Mouse (Mus musculus): ENCODE data around the gene Atrip.

Atrip gene

DNA sequence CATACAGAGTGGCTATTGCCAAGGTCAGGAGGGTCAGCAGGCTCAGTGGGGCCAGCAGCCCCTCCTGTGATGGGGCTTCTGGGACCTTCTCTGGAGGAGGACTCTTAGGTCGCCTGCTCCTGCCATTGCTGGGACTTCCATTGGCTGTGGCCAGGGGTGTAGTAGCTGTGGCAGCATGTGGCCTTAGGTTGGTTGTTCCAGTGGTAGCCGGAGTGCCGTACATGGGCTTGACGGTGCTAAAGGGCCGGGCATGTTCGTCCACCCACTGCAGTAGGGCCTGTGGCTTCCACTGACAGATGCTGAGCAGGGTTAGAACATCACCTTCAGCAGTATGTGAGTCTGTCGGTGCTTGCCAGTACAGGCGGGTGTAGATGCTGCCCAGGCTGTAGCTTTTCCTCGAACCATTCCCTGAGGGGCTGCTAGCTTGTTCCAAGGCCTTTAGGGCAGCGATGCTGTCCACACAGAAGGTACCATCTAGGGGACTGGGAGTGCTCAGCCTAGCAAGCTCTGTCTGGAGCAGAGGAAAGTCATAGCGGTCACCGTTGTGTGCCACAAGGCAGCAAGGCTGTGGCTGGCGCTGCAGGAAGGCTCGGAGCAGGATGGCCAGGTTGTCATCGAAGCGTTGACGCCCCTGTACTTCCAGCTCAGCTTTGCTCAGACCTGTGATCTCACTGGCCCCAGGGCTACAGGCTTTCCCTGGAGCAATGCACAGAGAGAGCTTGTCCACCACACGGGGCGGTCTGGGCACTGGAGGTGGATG, 15.7 kb downstream of the Atrip start:
- DNase-seq (ENCODE audit: low spot score in 2 of 2), result peak in 1 of 2 experiments; percentile 28

DNA sequence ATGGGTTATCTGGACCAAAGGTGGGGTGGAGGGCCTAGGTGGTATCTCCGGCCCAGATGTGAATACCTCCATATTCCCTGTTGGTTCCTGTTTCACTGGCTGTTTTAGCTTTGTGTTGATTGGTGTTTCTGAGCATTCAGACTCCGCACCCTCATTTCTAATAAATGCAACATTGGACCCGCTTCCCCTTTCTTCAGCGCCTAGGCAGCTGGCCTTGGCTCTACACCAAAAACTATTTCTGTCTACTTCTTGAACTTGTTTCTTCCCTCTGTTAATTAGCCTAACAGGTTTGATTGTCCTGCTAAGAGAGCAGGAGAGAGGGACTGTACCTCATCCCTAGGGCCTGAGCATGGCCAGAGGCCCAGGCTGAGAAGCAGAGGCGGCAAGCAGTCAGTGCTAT, 16.4 kb downstream of the Atrip start:
- DNase-seq (ENCODE audit: low spot score in 2 of 2), result peak; percentile 14 to 21

DNA sequence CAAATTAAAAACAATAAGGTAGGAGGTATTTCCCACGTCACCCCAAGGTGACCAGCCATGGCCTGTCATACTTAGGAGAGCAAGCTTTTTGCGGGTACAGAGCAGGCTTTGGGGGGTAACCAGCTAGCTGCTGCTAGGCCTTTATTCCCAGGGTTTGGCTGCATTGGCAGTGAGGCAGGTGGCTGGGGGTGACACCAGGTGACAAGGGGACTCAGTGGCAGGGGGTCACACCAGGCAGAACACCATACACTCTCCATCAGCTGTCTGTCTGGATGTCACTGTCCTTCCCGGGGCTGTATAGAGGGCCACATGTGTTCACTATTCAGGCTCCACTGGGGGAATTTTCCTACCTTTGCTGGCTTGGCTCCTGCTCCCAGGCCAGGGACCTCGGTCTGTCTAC, 17.0 kb downstream of the Atrip start:
- peak; percentile 27 for DNase-seq (ENCODE audit: low spot score in 2 of 2)

DNA sequence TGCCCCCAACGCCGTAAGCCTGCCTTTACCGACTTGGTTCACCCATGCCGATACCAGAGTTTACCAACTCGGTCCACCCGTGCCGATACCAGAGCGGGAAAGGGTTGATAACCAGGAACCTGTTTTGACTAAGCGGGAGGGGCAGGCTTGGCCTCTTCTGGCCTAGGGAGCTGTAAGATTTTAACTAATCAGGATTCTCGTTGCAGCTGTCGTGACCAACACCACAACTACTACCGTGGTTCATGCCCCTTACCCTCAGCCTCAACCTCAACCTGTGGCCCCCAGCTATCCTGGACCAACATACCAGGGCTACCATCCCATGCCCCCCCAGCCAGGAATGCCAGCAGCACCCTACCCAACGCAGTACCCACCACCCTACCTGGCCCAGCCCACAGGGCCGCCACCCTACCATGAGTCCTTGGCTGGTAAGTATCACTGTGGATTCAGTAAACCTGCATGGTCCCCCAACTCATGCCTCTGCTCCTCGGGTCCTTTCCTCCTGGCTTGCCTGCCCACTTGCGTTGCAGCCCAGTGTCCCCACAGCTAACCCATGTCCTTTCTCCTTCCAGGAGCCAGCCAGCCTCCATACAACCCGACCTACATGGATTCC, 17.7 kb downstream of the Atrip start:
- peak in 1 of 2 experiments; percentile 27 for DNase-seq (ENCODE audit: low spot score in 2 of 2)

DNA sequence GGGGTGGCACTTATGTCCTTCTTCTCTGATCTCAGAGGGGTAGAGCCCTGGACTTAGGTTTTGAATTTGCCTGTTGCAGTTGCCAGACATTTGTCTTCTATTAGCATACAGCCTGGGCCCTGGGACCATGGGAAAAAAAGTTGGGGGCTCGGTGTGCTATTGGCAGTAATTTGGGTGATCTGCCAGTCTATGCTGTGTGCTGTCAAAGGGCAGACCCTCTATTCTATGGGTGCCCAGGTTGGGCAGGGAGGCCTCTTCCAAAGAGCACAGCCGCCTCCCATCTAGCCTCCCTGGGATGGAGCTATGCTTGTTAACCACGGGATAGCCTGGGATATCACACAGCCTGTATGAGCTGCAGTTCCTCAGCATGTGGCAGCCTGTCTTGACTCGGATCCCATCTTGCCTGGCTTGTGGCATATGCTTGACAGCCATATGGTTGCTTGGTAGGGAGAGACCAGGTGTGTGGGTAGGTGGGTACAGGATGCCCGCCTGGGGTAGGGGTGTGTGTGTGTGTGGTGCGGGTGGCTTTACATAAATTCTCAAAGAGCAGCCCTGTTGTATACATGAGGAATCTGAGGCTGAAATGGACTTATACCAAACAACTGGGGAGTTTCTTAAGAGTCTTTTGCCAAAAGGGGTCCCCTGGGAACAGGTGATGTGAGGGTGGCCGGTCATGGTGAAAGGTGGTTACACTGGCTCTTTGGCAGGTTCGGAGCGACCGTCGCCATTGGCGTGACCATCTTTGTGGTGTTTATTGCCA, 18.5 kb downstream of the Atrip start:
- DNase-seq (ENCODE audit: low spot score in 2 of 2), result peak; percentile 31 to 53

DNA sequence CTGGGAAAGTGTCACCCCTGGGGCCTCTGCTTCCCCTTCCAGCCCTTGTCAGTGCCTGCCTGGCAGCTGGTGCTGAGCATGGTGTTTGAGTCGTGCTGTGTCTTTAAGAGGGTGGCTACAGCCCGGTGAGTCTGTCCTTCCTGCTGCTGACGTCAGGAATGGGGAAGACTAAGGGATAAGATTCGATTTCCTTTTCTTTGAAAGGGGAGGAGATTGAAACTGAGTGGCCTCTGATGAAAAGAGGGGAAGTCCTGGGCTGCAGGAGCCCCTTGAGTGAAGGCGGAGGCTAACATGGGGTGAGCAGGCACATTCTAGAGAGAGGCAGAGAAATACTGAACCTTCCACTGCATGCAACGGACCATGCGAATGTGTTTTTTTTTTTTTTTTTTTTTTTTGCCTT, 19.2 kb downstream of the Atrip start:
- DNase-seq (ENCODE audit: low spot score in 2 of 2), result peak; percentile 84 to 91

DNA sequence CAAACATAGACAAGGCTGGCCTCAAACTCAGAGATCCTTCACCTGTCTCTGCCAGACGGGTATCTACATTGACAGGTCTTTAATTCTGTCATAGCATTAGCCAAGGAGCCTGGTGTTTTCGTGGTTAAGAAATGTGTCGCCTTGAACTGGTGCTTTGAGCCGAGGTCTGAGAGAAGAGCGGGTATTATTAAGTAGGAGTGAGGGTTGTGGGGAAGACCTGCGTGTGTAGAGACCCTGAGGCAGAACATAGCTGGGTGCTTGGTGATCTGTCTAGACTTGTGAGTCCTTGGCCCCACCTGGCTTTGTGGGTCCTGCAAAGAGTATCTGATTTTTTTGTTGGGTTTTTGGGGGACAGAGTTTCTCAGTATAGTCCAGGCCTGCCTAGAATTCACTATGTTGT, 20.1 kb downstream of the Atrip start:
- DNase-seq (ENCODE audit: low spot score in 2 of 2), result peak; percentile 12 to 22

DNA sequence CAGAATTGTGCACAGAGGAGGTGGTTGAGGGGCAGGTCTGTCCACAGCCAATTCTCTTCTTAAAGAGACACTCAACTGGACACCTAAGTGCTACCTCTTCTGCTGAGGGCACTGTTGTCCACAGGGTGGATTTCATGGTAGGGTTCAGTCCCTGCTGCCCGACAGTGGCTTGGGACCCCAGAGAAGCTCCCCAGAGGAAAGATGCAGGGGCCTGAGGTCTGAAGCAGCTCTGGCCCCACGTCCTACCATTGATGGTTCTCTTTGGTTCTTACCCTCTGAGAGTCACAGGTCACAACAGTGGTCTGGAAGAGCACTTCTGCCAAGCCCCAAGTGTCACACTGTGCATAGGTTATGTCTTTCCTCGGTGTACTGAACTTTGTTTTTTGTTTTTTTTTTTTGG, 20.6 kb downstream of the Atrip start:
- peak in 1 of 2 experiments; percentile 19 for DNase-seq (ENCODE audit: low spot score in 2 of 2)

DNA sequence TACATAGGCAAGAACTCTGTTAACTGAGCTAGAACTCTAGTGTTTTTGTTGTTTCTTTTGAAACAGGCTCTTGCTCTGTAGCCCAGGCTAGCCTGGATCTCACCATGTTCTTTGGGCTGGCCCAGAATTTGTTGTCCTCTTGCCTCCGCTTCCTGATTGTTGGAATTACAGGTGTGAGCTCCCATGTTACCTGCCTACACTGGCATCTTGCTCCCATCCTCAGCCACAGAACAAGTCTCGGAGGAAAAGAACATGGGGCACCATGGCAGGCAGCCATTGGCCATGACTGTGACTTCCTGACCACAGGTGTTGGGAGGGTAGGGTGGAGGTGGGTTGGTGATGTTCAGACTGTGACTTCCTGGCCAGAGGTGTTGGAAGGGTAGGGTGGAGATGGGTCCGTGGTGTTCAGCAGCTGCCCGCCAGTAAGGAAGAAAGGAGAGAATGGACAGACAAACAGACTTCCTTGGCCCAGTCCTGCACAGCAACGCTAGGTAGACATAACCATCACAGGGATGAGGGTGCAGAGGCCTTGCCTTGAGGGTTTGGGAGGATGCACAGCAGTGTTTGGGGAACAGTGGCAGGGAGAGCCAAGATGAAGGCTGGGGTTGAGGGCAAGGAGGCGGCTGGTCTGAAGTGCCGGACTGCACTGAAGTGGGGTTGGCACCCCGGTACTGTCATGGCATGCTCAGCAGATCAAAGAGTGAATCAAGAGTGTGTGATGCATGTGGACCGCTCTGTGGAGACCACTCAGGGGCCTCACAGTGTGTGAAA, 21.2 kb downstream of the Atrip start:
- peak; percentile 22 to 23 for DNase-seq (ENCODE audit: low spot score in 2 of 2)

DNA sequence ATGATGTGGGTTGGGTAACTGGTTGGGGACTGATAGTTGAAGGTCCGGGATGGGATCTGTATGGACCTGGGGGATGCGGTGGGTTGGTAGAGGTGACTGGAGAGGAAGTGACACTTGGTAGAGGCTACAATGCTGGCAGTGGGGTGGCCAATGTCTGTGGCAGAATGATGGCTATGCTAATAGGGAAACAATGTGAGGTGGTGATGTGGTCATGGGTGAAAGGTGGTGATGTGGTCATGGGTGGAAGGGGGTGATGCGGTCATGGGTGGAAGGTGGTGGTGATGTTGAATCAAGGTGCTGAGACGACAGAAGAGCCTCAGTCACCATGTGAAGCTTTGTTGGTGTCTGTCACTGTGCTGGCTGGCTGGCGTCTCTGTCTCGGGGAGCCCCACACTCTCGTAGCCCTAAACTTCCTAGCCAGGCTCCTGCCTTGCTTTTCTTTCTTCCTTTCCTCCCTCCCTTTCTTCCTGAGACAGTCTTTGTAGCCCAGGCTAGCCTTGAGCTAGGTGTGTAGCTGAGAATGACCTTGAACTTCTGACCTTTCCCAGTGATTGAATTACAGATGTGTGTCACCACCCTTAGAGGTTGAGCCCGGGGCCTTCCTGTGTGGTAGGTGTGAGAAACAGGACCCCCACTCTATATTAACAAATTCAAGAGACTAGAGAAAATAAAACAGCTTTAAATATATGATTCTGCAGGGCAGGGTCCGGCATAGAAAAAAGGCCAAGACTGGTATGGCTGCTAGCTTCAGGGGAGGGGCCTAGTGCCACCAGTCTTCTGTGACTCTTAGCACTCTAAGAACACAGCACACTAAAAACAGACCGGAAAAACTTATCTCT, 22.1 kb downstream of the Atrip start:
- DNase-seq (ENCODE audit: low spot score in 2 of 2), result peak; percentile 15 to 20

DNA sequence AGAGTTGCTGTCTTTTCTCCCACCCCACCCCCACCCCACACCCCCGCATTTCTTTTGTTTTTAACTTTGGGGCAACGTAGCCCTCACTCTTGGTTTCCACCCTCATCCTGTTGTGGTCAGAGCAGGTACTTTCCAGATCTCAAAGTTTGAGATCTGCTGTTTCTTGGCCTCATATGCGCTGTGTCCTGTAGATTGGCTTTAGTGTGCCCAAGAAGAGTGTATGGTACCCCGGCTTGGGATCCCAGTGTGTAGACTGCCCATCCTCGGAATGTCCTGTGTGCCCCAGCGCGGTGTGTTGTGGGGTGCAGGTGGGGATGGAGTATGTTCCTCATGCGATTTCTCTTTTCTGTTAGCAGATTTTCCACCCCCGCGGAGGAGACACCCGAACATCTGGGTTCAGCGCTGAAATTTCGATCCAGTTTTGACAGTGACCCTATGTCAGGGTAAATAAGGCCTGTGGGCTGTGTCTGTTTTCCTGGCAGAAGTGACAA, 22.9 kb downstream of the Atrip start:
- DNase-seq (ENCODE audit: low spot score in 2 of 2), result peak; percentile 15 to 20

DNA sequence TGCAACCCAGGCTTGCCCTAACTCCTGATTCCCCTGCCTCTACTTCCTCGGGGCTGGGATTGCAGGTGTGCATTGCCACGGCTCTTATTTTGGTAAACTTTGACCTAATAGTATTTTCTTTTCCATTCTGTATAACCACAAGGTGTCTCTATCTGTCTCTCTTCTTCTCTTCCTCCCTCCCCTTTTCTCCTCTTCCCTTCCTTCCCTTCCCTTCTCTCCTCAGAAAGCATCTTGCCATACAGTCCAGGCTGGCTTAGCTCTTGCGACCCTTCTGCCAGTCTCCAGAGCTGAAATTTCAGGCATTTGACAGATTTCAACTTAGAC, 23.3 kb downstream of the Atrip start:
- peak in 1 of 2 experiments; percentile 5 for DNase-seq (ENCODE audit: low spot score in 2 of 2)

DNA sequence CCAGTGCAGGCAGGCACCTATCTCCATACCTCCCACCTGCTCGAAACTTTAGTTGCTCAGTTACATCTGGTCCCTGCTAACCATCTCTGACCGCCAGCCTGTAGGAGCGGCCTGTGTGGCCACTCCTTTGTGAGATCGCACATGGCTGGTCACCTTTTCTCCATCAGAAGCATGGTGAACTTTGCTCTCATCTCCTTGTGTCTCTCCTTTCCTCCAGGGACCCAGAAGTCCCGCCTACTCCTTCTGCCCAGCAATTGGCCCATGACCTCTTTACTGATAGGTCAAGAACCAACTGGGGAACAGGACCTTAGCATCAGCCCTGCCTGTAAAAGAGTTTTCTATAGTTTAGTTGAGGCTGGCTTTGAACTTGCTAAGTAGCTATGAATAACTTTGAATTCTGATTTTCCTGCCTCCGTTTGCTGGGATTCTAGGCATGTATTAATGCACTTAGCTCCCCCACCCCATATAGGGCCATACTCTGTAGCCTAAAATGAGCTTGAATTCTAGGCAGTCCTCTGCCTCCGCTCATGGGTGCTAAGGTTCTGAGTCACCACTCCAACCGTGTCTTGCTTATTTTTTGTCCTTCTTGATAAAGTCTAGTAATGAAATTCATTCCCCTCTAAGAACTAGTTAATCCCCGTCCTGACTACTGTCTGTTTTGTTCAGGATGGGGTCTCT, 23.8 kb downstream of the Atrip start:
- DNase-seq (ENCODE audit: low spot score in 2 of 2), result peak; percentile 13 to 19

DNA sequence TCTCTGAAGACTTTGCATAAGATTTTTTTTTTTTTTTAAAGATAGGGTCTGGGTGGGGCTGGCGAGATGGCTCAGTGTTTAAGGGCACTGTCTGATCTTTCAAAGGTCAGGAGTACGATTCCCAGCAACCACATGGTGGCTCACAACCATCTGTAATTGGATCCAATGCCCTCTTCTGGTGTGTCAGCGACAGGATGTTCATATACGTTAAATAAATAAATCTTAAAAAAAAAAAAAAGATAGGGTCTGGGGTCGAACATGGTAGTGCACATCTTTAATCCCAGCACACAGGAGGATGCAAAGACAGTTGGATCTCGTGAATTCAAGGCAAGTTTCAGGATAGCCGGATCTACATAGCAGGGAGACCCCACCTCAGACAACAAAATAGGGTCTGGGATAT, 24.6 kb downstream of the Atrip start:
- no peak for DNase-seq (ENCODE audit: low spot score in 2 of 2)

DNA sequence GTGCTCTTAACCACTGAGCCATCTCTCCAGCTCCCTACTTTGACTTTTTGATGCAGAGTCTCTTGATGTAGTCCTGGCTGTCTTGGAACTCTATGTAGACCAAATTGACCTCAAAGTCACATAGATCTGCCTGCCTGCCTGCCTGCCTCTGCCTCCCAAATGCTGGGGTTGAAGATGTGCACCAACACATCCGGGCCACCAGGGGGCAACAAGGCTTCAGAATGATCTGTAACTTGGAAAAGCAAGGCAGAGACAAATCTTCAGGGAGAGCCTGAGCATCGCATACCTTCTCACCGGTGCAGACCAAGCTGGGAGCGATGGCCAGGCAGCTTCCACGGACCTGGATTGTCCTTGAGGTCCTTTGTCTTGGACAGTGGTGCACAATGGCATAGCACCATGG, 27.6 kb downstream of the Atrip start:
- peak; percentile 32 to 43 for DNase-seq (ENCODE audit: low spot score in 2 of 2)

DNA sequence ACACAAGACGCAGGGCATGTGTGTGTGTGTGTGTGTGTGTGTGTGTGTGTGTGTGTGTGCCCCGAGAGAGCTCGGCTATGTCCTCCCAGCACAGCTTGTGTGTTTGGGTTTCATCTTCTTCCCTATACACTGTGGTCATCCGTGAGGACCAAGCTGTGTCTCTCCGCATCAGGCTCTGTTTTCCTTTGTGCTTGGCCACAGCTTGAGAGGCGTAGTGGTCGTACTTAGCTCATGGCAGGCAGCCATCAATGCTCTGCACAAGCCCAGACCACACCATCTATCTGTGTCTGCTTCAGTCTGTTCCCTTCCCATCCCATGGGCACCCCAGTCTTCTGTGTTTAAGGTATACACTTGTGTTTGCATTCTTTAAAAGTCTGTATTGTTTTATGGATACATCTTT, 32.6 kb downstream of the Atrip start:
- peak in 1 of 2 experiments; percentile 41 for DNase-seq (ENCODE audit: low spot score in 2 of 2)

DNA sequence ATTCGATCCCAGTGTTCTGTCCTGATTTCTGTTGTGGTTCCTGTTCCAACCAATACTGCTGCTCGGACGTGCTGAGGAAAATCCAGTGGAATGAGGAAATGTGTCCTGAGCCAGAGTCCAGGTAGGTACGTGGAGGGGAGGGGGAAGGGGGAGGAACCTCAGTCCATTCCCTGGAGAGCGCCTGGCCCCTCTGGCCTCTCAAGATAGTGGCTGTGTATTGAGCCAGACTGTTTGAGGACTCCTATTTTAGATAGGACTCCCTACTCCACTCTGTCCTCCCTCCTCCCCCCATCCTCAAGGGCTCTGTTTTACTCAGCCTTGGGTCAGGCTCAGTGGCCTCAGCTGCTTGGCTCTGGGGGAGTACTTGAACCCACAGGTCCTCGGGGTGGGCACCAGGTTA, 33.0 kb downstream of the Atrip start:
- DNase-seq (ENCODE audit: low spot score in 2 of 2), result peak in 1 of 2 experiments; percentile 18

DNA sequence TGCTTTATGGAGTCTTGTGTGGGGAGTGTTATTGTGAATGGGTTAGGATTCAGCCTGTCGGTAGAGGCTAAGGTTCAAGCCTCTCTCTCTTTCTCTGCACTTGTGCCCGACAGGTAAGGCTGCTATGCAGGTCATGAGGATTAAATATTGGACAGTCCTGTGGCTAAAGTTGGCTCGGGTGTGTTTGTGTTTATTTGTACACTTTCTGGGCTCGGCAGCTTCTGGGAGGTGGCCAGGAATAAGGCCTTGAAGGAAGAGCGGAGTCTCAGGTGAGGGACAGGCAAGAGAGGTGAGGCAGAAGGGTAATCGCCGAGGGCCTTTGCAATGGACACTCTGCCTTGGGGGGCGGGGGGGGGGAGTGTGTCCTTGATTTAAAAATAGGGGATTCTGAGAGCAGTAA, 33.7 kb downstream of the Atrip start:
- DNase-seq (ENCODE audit: low spot score in 2 of 2), result no peak

DNA sequence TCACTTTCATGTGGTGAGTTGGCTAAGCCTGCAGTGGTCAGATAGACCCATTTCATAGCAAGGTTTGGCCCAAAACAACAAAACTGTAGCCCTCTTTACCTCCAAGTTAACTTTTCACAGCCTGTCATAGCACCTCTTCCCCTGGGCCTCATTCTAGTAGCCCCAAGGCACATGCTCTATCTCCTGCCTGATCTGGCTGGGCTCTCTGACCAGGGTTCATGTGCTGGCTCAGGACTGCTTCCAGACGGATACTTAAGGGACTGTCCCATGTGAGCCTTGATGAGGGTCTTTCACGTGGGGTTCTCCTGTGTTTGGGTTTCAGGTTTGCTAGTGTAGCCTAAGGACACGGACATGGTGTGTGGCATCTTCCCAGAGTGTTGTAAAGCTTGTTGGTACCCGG, 34.2 kb downstream of the Atrip start:
- no peak for DNase-seq (ENCODE audit: low spot score in 2 of 2)

DNA sequence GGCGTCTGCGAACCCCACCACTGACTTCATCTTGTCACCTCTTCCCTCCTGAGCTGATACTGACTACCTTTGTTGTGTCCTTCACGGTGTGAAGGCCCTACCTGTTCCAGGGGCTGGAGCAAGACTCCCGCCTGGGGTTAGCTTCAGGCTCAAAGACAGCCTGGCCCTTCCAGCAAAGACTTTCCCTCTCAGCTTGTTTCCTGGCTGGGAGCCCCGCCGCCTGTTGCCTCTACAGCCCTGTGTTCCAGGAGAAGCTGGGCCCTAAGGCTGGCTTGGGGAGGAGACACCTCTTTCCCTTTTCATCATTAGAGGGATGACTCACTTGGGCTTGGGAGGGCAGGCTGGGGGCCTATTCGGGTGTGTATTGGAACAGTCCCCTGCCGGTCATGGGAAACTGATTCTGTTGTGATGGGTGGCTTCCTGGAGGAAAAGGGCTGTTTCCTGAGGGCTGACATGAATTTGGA, 35.0 kb downstream of the Atrip start:
- DNase-seq (ENCODE audit: low spot score in 2 of 2), result no peak

All from right cerebral cortex, postnatal 10 days (tissue).